Mouse (Mus musculus): ENCODE measurements around the gene Majin.

- TF ChIP-seq POLR2A (IDR thresholded peaks at IDR 0.05; ENCODE audit: control insufficient read depth, low read depth, low read length) (0 out of 2 replicates have a peak, but pooled peaks have one; percentile 30), CTCF (IDR thresholded peaks at IDR 0.05; ENCODE audit: control insufficient read depth, insufficient read depth, insufficient replicate concordance, low read depth, low read length) (no peak)
These were observed 58.1 kb downstream of the Majin start for GRCm38 (mm10) chr19:6242281-6242680.

All from testis, adult 2 months (tissue).